Mouse (Mus musculus): ENCODE data around the gene Ush2a. TPM values are rescaled to one million over a fixed set of nuclear protein-coding genes. Genes with fewer than 3 reads are reported as not detected.

Gene Ush2a
- total and polyA plus RNA-seq, 3 experiments, result under 0.01 to 0.04 TPM; not detected in 1

DNA sequence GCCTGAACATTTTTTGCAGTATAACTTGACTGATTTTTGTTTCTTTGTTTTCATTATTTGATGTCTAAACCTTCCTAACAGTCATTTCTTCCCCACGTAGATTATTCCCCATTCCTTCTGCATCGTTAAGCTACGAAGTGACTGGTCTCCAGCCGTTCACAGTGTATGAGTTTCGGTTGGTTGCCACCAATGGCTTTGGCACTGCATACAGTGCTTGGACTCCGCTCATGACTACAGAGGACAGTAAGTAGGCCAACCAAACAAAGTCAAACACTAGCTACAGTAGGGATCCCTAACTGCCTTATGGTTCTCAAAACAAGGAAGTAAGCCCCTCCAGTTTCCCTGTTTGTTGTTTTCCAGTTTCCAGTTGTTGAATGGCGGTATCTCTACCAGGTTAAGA lies 453.1 kb downstream of the Ush2a start (continued):
- no peak for TF ChIP-seq ZNF384 (IDR thresholded peaks at IDR 0.05; ENCODE audit: low read depth, low read length)

- Histone ChIP-seq H3K9ac (ENCODE audit: control insufficient read depth, low read depth, low read length, poor library complexity, severe bottlenecking) (no peak overlapping the region), H3K79me2 (ENCODE audit: control insufficient read depth, insufficient read depth, low read length, poor library complexity) (no peaks in the 10 kb centered on the region), H3K27me3 (ENCODE audit: control insufficient read depth in 1 of 2, insufficient read depth in 2 of 2, low read length in 2 of 2) (no peaks in the 10 kb centered on the region), H3K4me1 (ENCODE audit: control insufficient read depth in 1 of 2, insufficient read depth in 2 of 2, low read length in 2 of 2) (no peaks in the 10 kb centered on the region), H3K9me3 (replicated peaks; ENCODE audit: insufficient read depth, low read length) (no peaks in the 10 kb centered on the region), H3K36me3 (ENCODE audit: control insufficient read depth in 1 of 2, insufficient read depth in 2 of 2, low read length in 2 of 2) (no peaks in the 10 kb centered on the region), H3K27ac (ENCODE audit: control insufficient read depth, low read depth, low read length) (no peak overlapping the region), H3K4me3 (ENCODE audit: control insufficient read depth in 1 of 2, insufficient read depth in 1 of 2, low read depth in 2 of 2, low read length in 2 of 2) (no peak overlapping the region)
- TF ChIP-seq KAT2A (conservative IDR thresholded peaks at IDR 0.05; ENCODE audit: low read depth, low read length) (no peak), SIN3A (IDR thresholded peaks at IDR 0.05; ENCODE audit: low read length) (no peak), USF1 (IDR thresholded peaks at IDR 0.05; ENCODE audit: low read depth, low read length) (no peak), JUND (IDR thresholded peaks at IDR 0.05; ENCODE audit: low read depth, low read length) (no peak), POLR2AphosphoS2 (IDR thresholded peaks at IDR 0.05; ENCODE audit: low read length) (no peak), MEF2A (IDR thresholded peaks at IDR 0.05; ENCODE audit: extremely low read depth, insufficient replicate concordance, low read depth, low read length, poor library complexity, severe bottlenecking) (no peak), ELF1 (IDR thresholded peaks at IDR 0.05; ENCODE audit: low read depth, low read length) (no peak), ZNF384 (IDR thresholded peaks at IDR 0.05; ENCODE audit: low read depth, low read length) (no peak), NRF1 (IDR thresholded peaks at IDR 0.05; ENCODE audit: insufficient read depth, low read depth, low read length, poor library complexity, severe bottlenecking) (no peak), MYC (IDR thresholded peaks at IDR 0.05; ENCODE audit: low read depth, low read length) (no peak)
- DNase-seq (ENCODE audit: low read depth, low spot score), result no peak
Observed at GRCm38 (mm10) chr1:188716886-188717285, 455.1 kb downstream of the Ush2a start.

- Histone ChIP-seq H3K79me2 (ENCODE audit: control insufficient read depth, insufficient read depth, low read length, poor library complexity) (no peaks in the 10 kb centered on the region), H3K4me1 (ENCODE audit: control insufficient read depth in 1 of 2, insufficient read depth in 2 of 2, low read length in 2 of 2) (no peaks in the 10 kb centered on the region), H3K9me3 (replicated peaks; ENCODE audit: insufficient read depth, low read length) (no peaks in the 10 kb centered on the region), H3K27me3 (ENCODE audit: control insufficient read depth in 1 of 2, insufficient read depth in 2 of 2, low read length in 2 of 2) (peaks cover 2 to 3% of the 10 kb centered on the region in 2 experiments), H3K36me3 (ENCODE audit: control insufficient read depth in 1 of 2, insufficient read depth in 2 of 2, low read length in 2 of 2) (no peaks in the 10 kb centered on the region), H3K9ac (ENCODE audit: control insufficient read depth, low read depth, low read length, poor library complexity, severe bottlenecking) (no peak overlapping the region), H3K4me3 (ENCODE audit: control insufficient read depth in 1 of 2, insufficient read depth in 1 of 2, low read depth in 2 of 2, low read length in 2 of 2) (no peak overlapping the region), H3K27ac (ENCODE audit: control insufficient read depth, low read depth, low read length) (no peak overlapping the region)
- TF ChIP-seq POLR2AphosphoS5 (IDR thresholded peaks at IDR 0.05; ENCODE audit: borderline replicate concordance, low read depth, low read length), result no peak
- TF ChIP-seq ZC3H11A (IDR thresholded peaks at IDR 0.05; ENCODE audit: low read depth, low read length), result no peak
- TF ChIP-seq TAL1 (IDR thresholded peaks at IDR 0.05; ENCODE audit: low read length), result no peak
- TF ChIP-seq CHD1 (IDR thresholded peaks at IDR 0.05; ENCODE audit: low read depth, low read length), result no peak
- TF ChIP-seq JUND (IDR thresholded peaks at IDR 0.05; ENCODE audit: low read depth, low read length), result no peak
- TF ChIP-seq MAFK (IDR thresholded peaks at IDR 0.05; ENCODE audit: borderline replicate concordance, low read depth, low read length), result no peak
- TF ChIP-seq MYB (IDR thresholded peaks at IDR 0.05; ENCODE audit: low read depth, low read length), result no peak
- DNase-seq (ENCODE audit: low read depth, low spot score), result no peak
Observed at GRCm38 (mm10) chr1:188725122-188725995, 463.5 kb downstream of the Ush2a start.

Measured in MEL (cell line).